Mouse (Mus musculus) urinary bladder, adult 2 months (tissue): ENCODE results near the gene Rnf220. TPM values are rescaled to one million over a fixed set of nuclear protein-coding genes. Genes with fewer than 3 reads are reported as not detected.

Experiments
- DNase-seq: peaks from one replicate; pipeline ENCODE4 v3.0.0; 2022; ENCODE audit warnings: low spot score
- polyA plus RNA-seq: library from polyadenylated mRNA; depleted of rRNA; stranded (reverse); fragments of >200 nt; gene quantifications from 2 replicates; pipeline ENCODE4 v1.2.3, GENCODE M21; 2012; rRNA removed

Rnf220 gene
- polyA plus RNA-seq: 66.2 and 76.1 TPM in 2 replicates

DNA sequence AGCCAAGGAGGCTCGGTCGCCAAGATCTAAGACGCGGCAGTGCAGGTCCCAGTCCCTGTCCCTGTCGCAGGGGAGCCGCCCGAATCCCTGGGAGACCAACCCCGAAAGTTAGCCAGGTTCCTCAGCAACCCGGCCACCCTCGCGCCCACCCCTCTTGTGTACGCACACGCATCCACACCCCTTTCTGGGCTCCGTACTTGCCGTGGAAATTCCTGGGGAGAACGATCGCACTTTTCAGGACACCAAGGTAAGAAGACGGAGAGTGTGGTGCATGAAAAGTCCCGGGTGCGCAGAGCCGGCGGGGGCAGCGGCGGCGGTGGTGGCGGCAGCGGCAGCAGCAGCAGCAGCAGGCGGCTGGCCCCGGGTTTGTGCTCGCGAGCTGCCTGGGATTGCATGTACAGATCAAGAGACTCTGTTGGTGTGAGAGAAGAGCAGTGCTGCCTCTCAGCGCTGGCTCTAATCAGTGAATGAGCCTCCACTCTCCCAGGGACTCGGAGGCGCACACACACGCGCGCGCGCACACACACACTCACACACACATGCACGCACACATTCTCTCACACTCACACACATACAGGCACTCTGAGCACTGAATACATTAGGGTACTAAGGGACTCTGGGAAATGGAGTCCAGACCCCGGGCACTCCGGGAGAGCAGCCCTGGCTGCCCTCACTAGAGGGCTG, at the start of gene Rnf220:
TSS of gene Rnf220 (minus strand) at position 571 of the 684 bp plus-strand sequence.
- DNase-seq: no peak

DNA sequence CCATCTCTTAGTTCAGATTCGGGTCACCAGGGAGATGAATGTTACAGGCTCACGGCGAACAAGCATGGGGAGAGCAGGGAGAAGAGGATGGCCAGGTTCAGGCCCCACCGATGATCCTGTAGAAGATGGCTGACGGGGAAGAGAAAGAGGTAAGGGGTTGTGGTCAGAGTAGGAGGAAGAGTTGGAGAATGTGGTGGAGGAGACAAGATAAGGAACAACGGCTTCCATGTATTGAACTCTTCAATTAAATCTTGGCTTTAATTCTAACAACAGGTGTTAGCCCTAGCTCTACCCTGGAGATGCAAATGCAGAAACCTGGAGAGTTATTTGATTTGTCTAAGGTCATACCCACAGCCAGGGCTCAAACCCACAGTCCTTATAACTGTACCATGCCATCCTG, 49.8 kb upstream of the Rnf220 start:
- no peak for DNase-seq

DNA sequence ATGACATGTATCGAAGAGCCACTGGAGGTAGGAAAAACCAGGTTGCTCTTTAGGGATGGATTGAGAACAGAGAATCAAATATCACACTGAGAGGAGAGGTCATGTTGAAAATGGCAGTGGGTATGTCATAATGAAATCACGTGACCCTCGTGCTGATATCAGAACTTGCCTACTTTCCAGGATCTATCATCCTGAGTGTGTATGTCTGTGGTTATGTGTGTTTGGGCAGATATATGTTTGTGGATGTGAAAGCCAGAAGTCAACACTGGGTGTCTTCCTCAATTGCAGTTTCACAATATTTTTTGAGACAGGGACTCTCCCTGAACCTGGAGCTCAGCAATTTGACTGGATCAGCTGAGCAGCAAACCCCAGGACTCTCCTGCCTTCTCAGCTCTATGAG, 48.6 kb upstream of the Rnf220 start:
- no peak for DNase-seq

DNA sequence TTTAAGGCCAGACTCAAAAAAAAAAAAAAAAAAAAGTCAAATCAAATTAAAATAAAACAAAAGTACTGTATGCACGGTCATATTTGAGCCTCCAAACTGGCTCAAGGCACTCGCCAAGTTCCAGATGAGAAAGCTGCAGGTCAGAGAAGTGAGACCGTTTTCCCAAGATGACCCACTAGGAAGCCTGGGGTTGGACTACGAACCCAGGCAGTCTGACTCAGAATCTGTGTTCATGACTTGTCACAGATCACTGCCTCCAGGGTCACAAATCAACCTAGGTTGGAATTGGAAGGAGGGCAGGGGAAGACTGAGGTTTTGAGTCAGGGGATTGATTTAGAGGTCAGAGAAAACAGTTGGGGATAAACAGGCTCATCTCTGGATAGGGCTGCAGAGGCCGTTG, 43.7 kb upstream of the Rnf220 start:
- DNase-seq: no peak

DNA sequence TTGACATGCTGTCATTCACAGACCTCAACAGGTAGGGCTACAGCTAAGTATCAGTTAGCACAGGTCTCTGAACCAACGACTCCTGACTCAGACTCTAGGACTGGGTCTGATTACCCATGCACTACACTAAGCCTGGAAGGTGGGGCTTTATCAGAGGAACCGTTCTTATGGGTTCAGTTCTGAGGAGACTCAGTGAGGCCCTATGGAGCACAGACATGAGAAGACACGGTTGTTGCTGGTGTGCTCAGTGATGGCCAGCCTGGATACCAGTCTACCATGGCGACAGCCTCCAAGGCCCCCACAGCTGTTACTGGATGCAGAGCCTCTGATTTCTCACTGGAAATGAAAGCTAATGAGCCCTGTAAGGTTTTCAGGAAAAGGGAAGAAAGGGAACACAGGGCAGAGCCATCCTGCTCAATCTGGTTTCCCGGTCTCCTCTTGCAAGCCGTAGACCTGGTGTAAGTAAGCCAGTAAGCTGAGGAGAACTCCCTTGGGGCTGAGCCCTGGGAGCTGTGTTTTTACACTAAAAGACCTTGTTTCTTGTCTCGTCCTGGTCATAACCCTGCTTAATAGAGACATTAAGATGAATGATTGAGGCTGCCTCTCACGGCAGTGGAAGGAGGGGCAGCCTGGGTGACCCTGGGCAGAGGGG, 42.6 kb upstream of the Rnf220 start:
- DNase-seq: no peak

DNA sequence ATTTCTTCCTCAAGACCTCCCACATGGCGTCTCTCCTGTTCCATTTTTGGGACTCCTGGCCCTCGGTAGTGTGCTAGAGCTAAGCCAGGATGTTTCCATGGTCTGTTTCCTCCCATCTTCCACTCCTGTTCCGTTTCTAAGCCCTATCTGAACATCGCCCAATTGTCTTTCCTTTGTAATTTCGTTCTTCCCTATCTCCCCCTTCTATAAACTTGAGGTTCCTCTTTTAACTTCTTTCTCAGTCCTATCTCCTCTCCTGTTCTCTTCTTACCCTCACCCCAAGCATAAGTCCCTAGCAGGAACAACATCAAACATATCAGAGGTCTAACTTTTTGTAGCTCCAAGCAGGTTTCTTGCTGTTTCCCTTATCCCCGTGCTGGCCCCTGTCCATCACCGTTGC, 40.1 kb upstream of the Rnf220 start:
- no peak for DNase-seq

DNA sequence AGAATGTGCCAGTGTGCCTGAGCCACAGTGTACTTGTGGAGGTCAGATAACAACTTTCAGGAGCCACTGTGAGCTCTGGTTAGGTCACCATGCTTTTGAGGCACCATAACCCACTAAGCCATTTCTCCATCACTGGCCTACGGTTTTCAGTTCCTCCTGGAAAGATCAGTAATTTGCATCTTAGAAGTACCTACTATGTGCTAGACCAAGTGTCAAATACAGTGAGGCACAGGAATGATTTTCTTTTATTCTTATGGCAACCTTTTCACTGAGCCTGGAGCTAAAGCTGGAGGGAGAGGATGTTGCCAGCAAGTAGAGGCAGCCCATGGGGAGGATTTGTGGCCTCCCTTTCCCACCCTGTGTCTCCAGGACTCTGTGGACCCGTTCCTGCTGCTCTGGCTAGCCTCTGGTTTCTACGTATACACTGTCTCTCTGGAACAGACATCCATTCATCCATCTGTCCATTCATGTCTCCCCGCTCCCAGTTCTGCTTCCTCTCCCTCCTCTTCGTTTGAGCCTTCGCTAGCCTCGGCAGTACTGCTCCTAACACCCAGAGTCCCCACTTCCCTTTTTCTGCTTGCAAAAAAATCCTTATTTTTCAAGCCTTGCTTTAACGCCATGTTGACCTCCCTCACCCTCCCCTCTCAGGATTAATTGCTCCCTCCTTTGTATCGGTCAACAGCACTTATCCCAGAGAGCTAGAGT, 38.8 kb upstream of the Rnf220 start:
- DNase-seq: no peak

DNA sequence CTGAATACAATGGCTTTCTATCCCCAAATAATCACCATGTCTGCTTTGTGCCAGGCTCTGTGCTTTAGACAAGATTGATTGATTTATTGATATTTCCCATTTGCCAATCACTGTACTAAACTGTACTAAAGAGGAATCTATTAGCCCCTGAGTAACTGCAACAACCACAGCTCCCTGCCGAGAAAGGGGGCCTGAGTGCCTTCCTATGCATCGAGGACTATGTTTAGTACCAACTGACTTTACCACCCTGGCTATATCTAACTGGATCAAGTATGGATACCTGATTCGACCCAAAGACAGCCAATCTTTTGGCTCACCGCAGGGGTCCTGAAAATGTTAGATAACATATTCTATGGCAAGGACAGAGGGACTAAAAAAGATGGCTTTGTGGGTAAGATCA, 33.0 kb upstream of the Rnf220 start:
- no peak for DNase-seq

DNA sequence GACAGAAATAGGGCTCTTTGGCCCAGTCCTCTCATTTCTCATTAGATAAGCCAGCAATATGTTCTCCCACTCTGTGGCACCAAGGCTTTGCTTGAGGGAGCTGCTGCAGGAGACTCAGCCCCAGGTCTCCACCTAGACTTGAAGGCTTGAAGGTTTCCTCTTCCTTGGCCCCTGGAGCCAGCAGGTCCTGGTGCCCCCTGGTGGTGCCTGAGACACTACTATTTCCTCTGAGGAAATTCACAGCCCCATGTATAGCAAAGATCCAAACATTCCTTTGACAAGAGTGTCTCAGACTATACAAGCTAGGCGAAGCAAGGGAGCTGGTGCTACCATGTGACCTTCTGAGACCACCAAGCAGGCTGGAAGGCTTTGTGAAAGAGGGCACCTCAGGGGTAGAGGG, 31.1 kb upstream of the Rnf220 start:
- no peak for DNase-seq

DNA sequence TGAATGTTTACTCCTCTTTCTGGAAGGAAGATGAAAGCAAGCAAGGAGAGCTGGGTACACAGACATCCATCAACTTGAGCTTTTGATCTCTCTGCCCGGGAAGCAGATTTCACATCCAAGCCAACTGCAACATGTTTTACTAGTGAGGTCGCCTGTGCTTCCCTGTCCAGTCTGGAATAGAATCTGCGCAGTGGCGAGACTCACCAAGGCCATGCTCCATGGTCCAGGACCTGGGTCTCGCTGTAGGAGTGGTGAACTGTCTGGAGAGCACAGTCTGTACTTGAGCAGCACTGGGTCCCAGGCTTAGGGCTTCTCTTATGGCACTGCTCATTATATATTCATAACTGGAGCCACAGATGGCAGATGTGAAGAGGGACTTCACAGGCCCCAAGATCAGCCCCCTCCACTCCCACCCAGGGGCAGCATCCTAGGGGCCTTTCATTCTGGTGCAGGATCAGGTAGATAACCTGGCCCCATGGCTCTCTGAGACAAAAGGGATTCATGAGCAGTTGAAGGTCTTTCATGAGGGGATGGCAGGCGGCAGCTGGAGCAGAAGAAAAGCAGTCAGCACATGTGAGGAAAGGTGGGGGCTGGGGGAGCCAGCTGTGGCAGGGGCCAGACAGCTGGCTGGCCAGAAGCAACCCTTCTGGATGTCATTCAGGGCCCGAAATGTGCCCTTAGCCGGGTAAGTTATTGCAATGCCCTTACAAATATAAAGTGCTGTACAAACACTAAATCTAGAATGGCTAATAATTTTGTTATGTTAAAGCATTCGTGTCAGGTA, 30.5 kb upstream of the Rnf220 start:
- no peak for DNase-seq

DNA sequence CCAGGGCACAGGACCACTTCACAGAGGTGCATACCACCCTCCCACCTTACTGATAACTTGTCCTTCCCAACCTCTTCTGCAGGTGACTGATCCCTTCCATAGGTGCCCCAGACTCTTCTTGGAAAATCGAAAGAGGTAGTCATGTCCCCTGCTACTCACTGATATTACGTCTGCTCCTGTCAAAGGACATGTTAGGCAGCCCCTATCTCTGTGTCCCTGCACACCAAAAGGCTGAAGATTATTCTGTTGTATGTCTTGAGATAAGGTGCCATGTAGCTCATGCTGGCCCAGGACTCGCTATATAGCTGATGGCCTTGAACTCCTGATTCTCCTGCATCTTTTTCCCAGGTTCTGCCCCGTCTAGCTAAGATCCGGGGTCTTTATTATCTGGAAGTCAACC, 29.1 kb upstream of the Rnf220 start:
- no peak for DNase-seq

DNA sequence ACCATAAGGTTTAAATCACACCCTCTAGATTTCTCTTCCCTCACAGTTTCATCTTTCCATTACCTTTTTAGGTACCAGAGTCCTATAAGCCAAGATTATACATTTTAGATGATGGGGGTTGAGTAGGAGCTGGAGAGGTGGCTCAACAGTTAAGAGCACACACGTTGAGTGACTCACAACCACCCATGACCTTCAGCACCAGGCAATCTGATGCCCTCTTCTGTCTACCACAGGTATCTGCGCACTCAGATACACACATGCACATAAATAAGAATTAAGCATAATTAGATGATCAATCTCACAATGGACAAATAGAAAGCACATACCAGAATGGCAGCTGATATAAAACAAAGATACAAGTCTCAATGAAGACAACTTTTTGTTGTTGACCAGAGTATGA, 24.5 kb upstream of the Rnf220 start:
- no peak for DNase-seq

DNA sequence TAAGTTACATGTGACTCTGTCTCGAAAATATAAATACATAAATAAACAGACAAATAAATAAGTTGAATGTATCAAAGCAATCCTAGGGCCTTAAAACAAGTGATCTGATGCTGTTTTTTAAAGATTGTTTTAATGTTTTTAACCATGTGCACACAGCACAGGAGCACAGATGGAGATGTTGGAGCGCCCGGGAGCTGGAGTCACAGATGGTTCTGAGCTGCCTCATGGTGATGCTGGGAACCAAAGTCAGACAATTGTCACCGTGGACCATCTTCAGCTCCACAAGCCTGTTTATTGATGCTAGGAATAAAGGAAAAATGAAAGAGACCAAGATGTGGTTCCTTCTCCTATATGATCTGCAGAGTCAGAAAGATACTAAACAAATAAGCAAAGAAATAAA, 21.4 kb upstream of the Rnf220 start:
- DNase-seq: no peak

DNA sequence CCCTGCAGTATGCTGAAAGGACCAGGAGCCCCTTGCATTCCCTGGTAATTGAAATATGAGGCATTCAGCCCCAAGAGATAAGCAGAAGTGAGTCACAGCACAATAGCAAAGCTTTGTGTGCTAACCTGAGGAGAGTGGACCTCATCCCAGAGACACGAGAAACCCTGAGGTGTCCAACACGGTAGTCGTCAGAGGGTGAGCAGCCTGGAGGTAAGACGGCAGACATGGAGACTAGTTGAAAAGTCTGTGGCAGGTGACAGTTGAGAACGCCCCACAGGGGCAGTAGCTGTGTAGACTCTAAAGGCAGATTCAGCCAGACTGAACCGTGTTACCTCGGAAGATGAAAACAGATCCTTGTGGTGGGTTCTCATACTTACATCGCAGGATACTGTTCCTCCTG, 2.2 kb upstream of the Rnf220 start:
- no peak for DNase-seq

DNA sequence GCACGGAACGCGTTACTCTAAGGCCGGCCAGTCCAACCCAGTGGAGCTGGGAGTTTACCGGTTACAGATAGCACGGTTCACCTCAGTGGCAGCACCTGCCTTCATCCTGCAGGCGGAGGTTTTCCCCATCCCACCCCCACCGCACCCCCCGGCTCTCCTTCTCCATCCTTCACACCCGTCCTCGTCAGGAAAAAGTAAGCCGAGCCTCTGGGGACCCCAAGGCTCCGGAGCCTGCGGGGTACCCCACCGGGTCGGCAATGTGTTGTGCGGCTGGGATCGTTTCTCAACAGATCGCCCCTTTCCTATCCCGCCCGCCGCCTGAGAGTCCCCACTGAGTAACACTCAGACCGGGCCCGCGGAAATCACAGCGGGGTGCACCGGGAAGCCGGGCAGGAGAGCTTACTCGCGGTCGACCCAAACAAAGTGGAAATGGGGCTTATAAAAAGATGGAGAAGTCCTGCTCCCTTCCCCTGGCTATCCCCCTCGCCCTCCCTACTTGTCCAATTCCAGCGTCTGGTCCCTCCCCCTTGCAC, 917 bp downstream of the Rnf220 start:
- DNase-seq: peak; percentile 23

DNA sequence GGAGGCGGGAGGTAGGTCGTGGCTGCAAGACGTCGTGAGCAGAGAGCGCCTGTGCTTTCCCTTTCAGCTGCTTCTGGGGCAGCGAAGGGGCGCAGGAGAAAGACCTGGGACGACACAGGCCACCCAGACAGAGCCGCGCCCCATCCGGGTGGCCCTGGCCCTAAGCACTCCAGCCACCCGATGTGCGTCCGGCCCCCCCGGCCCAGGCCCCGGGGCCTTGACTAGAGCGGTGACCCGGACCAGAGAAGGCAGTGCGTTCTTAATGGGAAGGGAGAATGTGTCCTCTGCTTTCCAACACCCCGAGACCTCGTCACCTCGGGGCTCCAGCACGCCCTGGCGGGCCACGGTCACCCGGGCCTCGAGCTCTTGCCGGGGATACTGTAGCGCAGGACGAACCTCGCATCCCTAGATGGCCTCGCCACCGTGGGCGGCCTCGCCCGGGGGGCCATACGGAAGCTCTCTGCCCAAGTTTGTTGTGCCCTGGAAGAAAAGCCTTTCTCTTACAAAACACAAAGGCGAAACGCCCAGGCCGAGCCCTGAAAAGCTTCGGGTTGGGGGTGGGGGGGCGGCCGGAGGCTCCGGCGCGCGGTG, 1.8 kb downstream of the Rnf220 start:
- DNase-seq: peak; percentile 27

DNA sequence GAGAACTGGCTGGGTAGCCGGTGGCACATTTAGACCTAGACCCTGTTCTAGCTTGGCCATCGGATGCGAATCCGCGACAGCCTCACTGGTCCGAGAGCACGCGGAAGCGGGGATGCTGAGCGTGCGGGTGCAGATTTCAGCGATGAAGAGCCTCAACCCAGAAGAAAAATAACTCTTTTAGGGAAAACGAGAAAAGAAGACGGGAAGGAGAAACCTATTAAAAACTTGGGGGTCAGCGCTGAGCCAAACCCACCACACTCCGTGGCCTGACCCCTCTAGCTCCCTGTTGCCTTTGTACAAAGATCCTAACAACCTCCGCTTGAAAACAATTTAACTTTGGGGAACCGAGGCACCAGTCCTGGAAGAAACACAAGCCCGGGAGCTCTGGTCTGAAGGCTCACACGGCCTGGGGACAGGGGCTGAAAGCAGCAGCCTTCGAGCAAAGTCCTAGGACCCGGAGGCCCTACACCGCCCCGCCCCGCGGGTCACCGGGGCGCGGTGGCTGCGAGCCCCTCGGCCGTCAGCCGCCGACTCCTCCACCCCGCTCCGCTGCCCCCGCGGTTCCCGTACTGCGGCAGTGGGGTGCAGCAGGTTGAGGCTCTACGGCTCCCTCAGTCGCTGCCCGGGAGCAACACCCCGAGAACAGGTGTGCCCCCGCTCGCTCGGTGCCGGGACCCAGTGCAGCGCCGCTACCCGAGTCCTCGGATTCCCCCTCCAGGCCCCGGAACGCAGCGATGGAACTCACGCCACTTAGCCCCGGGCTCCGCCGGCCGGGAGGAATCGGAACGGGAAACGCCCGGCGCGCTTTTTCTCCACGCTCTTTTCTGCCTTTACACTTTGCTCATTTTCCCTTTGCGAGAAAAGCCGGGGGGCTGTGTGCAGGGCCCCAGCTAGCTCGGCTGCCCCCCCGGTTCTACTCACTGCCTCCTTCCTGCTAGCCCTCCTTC, 2.7 kb downstream of the Rnf220 start:
- peak; percentile 27 for DNase-seq

DNA sequence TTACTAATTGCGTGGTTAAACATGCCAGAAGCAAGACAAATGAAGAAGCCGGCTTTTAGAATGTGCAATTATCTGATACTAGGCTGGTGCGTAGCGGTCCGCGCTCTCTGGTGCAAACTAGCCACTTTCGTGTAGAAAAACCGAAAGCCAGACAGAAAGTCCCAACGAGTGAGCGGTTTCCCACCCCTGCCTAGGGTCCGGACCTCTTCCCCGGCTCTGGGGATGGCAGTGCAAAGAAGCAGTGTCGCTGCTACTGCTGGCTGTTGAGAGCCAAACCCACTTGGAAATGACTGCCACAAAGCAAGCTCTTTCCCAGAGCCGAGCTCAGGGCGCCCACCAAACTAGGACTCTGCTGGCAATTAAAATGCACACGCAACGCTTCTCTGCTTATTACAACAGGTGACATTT, 3.7 kb downstream of the Rnf220 start:
- no peak for DNase-seq

DNA sequence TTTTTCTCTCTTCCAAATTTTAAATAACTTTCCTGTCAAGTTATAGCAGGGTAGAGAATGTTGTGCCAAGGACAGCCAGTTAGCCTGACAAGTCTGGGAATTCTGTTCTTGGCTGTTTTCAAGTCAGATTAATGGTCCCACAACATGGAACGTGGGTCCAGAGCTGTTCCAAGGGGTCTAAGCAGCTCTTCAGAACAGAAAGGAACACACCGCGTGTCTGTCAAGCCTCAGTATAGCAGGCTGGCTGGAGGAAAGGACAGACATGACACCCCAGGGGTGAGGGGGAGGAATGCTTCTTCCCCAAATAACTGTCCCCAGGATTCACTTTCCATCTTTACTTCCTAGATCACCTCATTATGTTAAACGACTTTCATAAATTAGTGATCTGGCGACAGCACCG, 5.0 kb downstream of the Rnf220 start:
- no peak for DNase-seq

DNA sequence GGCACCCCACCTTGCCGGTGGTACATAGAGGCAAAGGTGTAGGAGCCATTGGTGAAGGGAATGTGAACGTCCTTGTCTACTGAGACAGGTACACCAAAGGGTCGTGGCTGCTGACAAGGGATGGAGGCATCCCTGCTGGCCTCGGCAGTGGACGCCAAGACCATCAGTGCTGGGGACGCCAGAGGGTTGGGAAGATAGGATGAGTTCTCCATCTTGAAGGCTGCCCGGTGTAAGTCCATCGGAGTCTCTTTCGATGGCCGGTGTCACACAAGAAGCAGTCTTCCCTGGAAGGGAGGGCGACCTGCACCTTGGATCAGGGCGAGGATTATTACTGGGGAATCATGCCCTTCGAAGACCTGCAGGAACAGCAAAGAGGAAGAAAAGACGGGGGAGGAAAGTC, 6.9 kb downstream of the Rnf220 start:
- no peak for DNase-seq

DNA sequence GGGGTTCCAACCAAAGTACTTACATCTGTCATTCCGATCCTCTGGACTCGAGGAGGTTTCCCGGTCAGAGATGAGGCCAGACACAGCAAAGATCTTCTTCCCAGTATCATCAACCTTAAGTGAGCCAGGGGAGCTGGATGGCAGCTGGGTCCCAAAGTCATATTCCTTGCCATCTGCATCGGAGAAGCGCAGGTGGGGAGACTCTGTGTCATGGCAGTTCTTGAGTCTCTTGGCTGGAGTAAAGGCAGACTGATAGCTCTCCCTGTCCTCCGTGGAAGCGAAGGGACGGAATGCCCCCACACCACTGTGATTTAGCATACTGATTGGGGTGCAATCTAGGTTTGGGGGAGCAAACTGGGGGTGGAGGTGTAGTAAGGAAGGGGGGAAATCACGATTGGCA, 7.3 kb downstream of the Rnf220 start:
- DNase-seq: no peak
